Mouse (Mus musculus) thymus, adult 2 months (tissue): ENCODE data around the gene Ngdn.

Source experiments
- CTCF ChIP-seq: fragments of 200-500 bp; IDR thresholded peaks from 2 replicates; pipeline ENCODE4 v1.5.1; 2012; ENCODE audit warnings: mild to moderate bottlenecking, control low read depth, low read length, moderate library complexity, borderline replicate concordance; ENCODE audit not compliant: control insufficient read depth, poor library complexity, insufficient read depth; ENCODE audit errors: extremely low read depth
- POLR2A ChIP-seq: fragments of 200-500 bp; IDR thresholded peaks from 2 replicates; pipeline ENCODE4 v1.6.1; 2012; ENCODE audit warnings: mild to moderate bottlenecking, low read length, control low read depth, moderate library complexity; ENCODE audit not compliant: control insufficient read depth, poor library complexity, insufficient read depth; ENCODE audit errors: extremely low read depth

DNA sequence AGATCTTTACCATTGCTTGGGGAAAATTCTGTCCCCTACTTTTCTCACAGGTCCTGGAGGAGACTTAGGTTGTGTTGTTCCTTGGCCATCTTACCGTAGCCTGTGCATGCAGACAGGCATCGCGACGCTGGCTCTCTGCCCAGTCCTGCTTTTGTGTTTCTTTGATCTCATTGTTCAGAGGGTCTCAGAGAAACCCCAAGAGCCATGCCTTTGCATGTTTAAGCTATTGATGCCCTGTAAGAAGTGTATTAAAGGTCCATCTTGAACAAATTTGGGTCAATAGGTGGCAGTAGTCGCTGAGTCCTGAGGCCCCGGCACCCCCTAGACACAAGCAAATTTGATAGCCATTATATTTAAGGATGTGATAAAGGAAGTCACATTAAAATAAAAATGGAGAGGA, 12.4 kb downstream of the Ngdn start:
- TF ChIP-seq POLR2A: no peak
- no peak for TF ChIP-seq CTCF
